Mouse (Mus musculus) spleen, adult 2 months (tissue): Measurements from ENCODE around the gene Csrp3.

Source experiments
- CTCF ChIP-seq: fragments of 200-500 bp; IDR thresholded peaks from 2 replicates; pipeline ENCODE4 v1.5.1; 2011; ENCODE audit warnings: mild to moderate bottlenecking, inconsistent platforms; ENCODE audit not compliant: insufficient read depth, insufficient read length, insufficient replicate concordance; ENCODE audit errors: extremely low read depth
- POLR2A ChIP-seq: fragments of 200-500 bp; IDR thresholded peaks from 2 replicates; pipeline ENCODE4 v1.6.1; 2011; ENCODE audit warnings: low read depth, low read length, inconsistent platforms

GRCm38 (mm10) chr7:48788348-48788747, 59.5 kb downstream of the Csrp3 start:
- no peak for TF ChIP-seq POLR2A
- TF ChIP-seq CTCF, result no peak
